Mouse (Mus musculus): ENCODE data around the gene 1700016D06Rik. TPM values are rescaled to one million over a fixed set of nuclear protein-coding genes. Genes with fewer than 3 reads are reported as not detected.

Gene 1700016D06Rik
- polyA plus RNA-seq, 2 experiments = not detected

- H3K36me3 ChIP-seq (replicated peaks; ENCODE audit: control insufficient read depth, insufficient read depth, low read depth) = no peaks in the 10 kb centered on the region
- DNase-seq (ENCODE audit: low read depth in 3 of 3, low spot score in 3 of 3) = no peak
- peak within 1 kb of the TSS; percentile 53 for H3K4me2 ChIP-seq (ENCODE audit: low read depth)
- no peak for TF ChIP-seq CTCF (IDR thresholded peaks at IDR 0.05; ENCODE audit: low read depth)
- TF ChIP-seq EP300 (IDR thresholded peaks at IDR 0.05; ENCODE audit: low read depth) = no peak
- ATAC-seq (ENCODE audit: insufficient read depth) = peak; percentile 51
- H3K4me1 ChIP-seq (replicated peaks; ENCODE audit: control insufficient read depth in 2 of 2, insufficient read depth in 2 of 2, low read length in 1 of 2) = no peaks in the 10 kb centered on the region
- peak within 1 kb of the TSS; percentile 47 to 53 for H3K4me3 ChIP-seq (ENCODE audit: insufficient read depth in 1 of 2, low read depth in 2 of 2, low read length in 2 of 2)
- peaks cover 53% of the 10 kb centered on the region for H3K27me3 ChIP-seq (ENCODE audit: control insufficient read depth, insufficient read depth, low read length)
- H3K9ac ChIP-seq (replicated peaks) = no peak within 1 kb of the TSS; the same call in 1 of the 2 replicates
- WGBS (ENCODE audit: insufficient replicate concordance) = under 1% methylated on average over 117 of the region's 127 CpGs
- no peak within 1 kb of the TSS for H3K27ac ChIP-seq
- H3K9me3 ChIP-seq (ENCODE audit: control insufficient read depth, low read length) = no peaks in the 10 kb centered on the region
These were observed 27.0 kb upstream of the 1700016D06Rik start, which contains the start of gene Arhgef7 for GRCm38 (mm10) chr8:11727651-11728481. Gene Arhgef7 (plus strand): TSS chr8:11727721.

GRCm38 (mm10) chr8:11727273-11727650, 26.4 kb upstream of the 1700016D06Rik start:
- DNase-seq (ENCODE audit: low read depth in 3 of 3, low spot score in 3 of 3) (no peak), ATAC-seq (ENCODE audit: insufficient read depth) (no peak)
- Histone ChIP-seq H3K36me3 (replicated peaks; ENCODE audit: control insufficient read depth, insufficient read depth, low read depth) (no peaks in the 10 kb centered on the region), H3K27me3 (ENCODE audit: control insufficient read depth, insufficient read depth, low read length) (peaks cover 53% of the 10 kb centered on the region), H3K9ac (replicated peaks) (no peak overlapping the region), H3K9me3 (ENCODE audit: control insufficient read depth, low read length) (no peaks in the 10 kb centered on the region), H3K4me2 (ENCODE audit: low read depth) (peak overlapping the region; percentile 53), H3K27ac (no peak overlapping the region), H3K4me1 (replicated peaks; ENCODE audit: control insufficient read depth in 2 of 2, insufficient read depth in 2 of 2, low read length in 1 of 2) (no peaks in the 10 kb centered on the region), H3K4me3 (ENCODE audit: insufficient read depth in 1 of 2, low read depth in 2 of 2, low read length in 2 of 2) (peak overlapping the region; percentile 44 to 53)
- 2% methylated on average over 22 of the region's 22 CpGs for WGBS (ENCODE audit: insufficient replicate concordance)
- no peak for TF ChIP-seq CTCF (IDR thresholded peaks at IDR 0.05; ENCODE audit: low read depth)
- TF ChIP-seq EP300 (IDR thresholded peaks at IDR 0.05; ENCODE audit: low read depth) = no peak

- Histone ChIP-seq H3K27ac (no peak overlapping the region), H3K27me3 (ENCODE audit: control insufficient read depth, insufficient read depth, low read length) (no peaks in the 10 kb centered on the region; the same call in 1 of the 2 replicates), H3K4me1 (replicated peaks; ENCODE audit: control insufficient read depth in 2 of 2, insufficient read depth in 2 of 2, low read length in 1 of 2) (no peaks in the 10 kb centered on the region; a peak in 1 of 4 replicates), H3K9ac (replicated peaks) (no peak overlapping the region), H3K4me3 (ENCODE audit: insufficient read depth in 1 of 2, low read depth in 2 of 2, low read length in 2 of 2) (no peak overlapping the region), H3K9me3 (ENCODE audit: control insufficient read depth, low read length) (no peaks in the 10 kb centered on the region), H3K4me2 (ENCODE audit: low read depth) (no peak overlapping the region), H3K36me3 (replicated peaks; ENCODE audit: control insufficient read depth, insufficient read depth, low read depth) (no peaks in the 10 kb centered on the region)
- TF ChIP-seq EP300 (IDR thresholded peaks at IDR 0.05; ENCODE audit: low read depth) (no peak), CTCF (IDR thresholded peaks at IDR 0.05; ENCODE audit: low read depth) (no peak)
- WGBS (ENCODE audit: insufficient replicate concordance) = 27% methylated on average over 4 of the region's 4 CpGs
- ATAC-seq (ENCODE audit: insufficient read depth) (no peak), DNase-seq (ENCODE audit: low read depth in 3 of 3, low spot score in 3 of 3) (no peak)
These were observed 16.3 kb upstream of the 1700016D06Rik start for GRCm38 (mm10) chr8:11717194-11717593.

- no peak for DNase-seq (ENCODE audit: low read depth in 3 of 3, low spot score in 3 of 3)
These were observed 11.4 kb upstream of the 1700016D06Rik start for GRCm38 (mm10) chr8:11712244-11712643.

GRCm38 (mm10) chr8:11710415-11710814, 9.6 kb upstream of the 1700016D06Rik start:
- Histone ChIP-seq H3K4me2 (ENCODE audit: low read depth) (no peak overlapping the region), H3K9me3 (ENCODE audit: control insufficient read depth, low read length) (no peaks in the 10 kb centered on the region), H3K36me3 (replicated peaks; ENCODE audit: control insufficient read depth, insufficient read depth, low read depth) (no peaks in the 10 kb centered on the region), H3K4me1 (replicated peaks; ENCODE audit: control insufficient read depth in 2 of 2, insufficient read depth in 2 of 2, low read length in 1 of 2) (peaks cover 0 to 14% of the 10 kb centered on the region in 2 experiments; a peak in 2 of 4 replicates), H3K27me3 (ENCODE audit: control insufficient read depth, insufficient read depth, low read length) (no peaks in the 10 kb centered on the region), H3K9ac (replicated peaks) (no peak overlapping the region), H3K4me3 (ENCODE audit: insufficient read depth in 1 of 2, low read depth in 2 of 2, low read length in 2 of 2) (no peak overlapping the region), H3K27ac (no peak overlapping the region)
- peak; percentile 52; the same call in 1 of the 2 replicates for ATAC-seq (ENCODE audit: insufficient read depth)
- WGBS (ENCODE audit: insufficient replicate concordance) = 36% methylated on average over 5 of the region's 5 CpGs
- no peak for TF ChIP-seq EP300 (IDR thresholded peaks at IDR 0.05; ENCODE audit: low read depth)
- TF ChIP-seq CTCF (IDR thresholded peaks at IDR 0.05; ENCODE audit: low read depth) = no peak
- DNase-seq (ENCODE audit: low read depth in 3 of 3, low spot score in 3 of 3) = no peak

More at GRCm38 (mm10) chr8:11712244-11712643, 11.4 kb upstream of the 1700016D06Rik start:
- Histone ChIP-seq H3K4me2 (ENCODE audit: low read depth) (no peak overlapping the region), H3K4me1 (replicated peaks; ENCODE audit: control insufficient read depth in 2 of 2, insufficient read depth in 2 of 2, low read length in 1 of 2) (peaks cover 0 to 14% of the 10 kb centered on the region in 2 experiments; a peak in 2 of 4 replicates), H3K36me3 (replicated peaks; ENCODE audit: control insufficient read depth, insufficient read depth, low read depth) (no peaks in the 10 kb centered on the region), H3K9ac (replicated peaks) (no peak overlapping the region), H3K9me3 (ENCODE audit: control insufficient read depth, low read length) (no peaks in the 10 kb centered on the region), H3K4me3 (ENCODE audit: insufficient read depth in 1 of 2, low read depth in 2 of 2, low read length in 2 of 2) (no peak overlapping the region), H3K27me3 (ENCODE audit: control insufficient read depth, insufficient read depth, low read length) (no peaks in the 10 kb centered on the region), H3K27ac (no peak overlapping the region)
- no peak for ATAC-seq (ENCODE audit: insufficient read depth)
- no peak for TF ChIP-seq EP300 (IDR thresholded peaks at IDR 0.05; ENCODE audit: low read depth)
- TF ChIP-seq CTCF (IDR thresholded peaks at IDR 0.05; ENCODE audit: low read depth) = peak; percentile 80
- 67% methylated on average over 6 of the region's 6 CpGs for WGBS (ENCODE audit: insufficient replicate concordance)
